Mouse (Mus musculus) ovary, postnatal 10 days (tissue): ENCODE data around the gene Sec14l4.
"Not testable (repeated sequence)": the region's sequence is repeated elsewhere in the genome, so short reads cannot be mapped to it uniquely, and the experiment has no call there.

ENCODE experiments used
- DNase-seq: peaks from one replicate; pipeline ENCODE4 v3.0.0; 2022; ENCODE audit warnings: low spot score

The Sec14l4 gene

DNA sequence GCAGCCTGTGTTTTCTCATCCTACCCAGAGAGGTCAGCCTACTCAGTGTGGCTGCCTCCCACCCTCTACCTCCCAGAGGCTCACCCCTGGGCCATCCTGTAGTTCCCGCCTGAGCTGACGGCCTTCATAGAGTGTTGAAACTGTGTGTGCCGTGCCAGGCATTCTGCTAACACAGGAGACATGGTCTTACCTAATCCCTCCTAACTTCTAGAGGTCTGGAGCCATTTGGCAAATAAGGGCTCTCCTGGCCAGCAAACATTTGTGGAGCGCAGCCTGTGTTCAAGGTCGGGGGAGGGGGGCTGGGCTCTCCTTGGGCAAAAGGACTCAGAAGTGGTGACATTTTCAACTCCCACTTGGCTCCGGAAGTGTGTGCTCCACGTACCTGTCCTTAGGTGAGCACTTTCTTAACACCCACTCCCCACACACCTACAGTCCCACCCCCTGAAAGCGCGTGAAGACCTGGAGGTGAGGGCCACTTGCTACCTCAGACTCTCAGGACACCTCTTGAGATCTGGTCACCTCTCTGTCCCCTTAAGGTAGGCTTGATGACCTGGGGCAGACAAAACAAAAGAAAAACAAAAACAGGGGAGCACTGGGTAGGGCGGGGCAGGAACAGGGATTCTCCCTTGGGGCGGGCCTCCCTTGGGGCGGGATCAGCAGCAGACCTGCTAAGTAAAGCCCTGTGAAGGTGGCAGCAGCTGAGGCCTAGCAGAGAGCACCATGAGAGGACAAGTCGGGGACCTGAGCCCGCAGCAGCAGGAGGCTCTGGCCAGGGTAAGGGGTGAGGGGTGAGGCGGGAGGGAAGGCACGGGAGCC is at the start of gene Sec14l4:
Sec14l4 (plus strand) TSS at position 337 of the 816 bp plus-strand sequence.
- no peak for DNase-seq

- no peak for DNase-seq
Observed at GRCm38 (mm10) chr11:3981536-3981935, 49.7 kb upstream of the Sec14l4 start.

DNA sequence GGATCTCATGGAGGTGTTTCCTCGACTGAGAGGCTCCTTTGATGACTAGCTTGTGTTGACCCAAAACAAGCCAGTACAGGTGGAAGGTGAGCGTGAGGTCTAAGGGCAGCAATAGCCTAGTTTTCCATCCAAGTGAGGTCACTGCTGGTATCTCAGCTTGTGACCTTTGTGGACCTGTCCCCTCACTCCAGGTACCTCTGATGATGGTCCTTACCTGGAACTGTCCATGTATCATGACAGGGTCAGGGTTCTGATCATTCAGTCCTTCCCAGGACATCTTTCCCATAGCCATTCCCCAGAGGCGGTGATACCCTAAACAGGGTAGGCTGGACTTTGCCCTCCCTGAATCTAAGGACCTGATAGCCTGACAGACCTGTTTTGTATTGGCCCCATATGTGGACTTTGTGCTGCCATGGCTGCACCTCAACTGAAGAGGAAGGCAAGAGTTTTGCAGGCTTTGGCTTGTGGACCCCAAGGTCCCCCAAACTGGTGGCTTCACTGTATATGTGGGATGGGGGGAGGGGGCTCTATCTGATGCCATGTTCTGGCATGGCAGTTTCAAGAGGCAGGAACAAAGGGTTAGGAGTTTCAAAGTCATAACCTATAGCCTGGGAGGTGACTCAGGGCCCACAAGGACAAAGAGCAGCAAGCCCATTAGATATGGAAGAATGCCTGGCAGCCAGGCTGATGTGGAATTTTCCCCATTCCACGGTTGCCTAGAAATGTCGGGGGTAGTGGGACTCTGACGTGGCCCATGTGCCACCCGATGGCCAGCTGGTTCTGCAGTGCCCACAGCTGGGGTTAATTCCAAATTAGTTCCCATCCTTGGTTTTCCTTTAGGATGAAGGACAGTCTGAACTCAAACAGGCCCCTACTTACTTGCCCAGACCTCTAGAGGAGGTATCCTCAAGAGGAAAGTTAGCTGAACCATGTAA is 48.7 kb upstream of the Sec14l4 start:
- DNase-seq, result no peak

GRCm38 (mm10) chr11:3983291-3983862 is 47.9 kb upstream of the Sec14l4 start, which contains the start of gene Gal3st1:
Gal3st1 (plus strand) TSS chr11:3983636.
- DNase-seq, result no peak

DNA sequence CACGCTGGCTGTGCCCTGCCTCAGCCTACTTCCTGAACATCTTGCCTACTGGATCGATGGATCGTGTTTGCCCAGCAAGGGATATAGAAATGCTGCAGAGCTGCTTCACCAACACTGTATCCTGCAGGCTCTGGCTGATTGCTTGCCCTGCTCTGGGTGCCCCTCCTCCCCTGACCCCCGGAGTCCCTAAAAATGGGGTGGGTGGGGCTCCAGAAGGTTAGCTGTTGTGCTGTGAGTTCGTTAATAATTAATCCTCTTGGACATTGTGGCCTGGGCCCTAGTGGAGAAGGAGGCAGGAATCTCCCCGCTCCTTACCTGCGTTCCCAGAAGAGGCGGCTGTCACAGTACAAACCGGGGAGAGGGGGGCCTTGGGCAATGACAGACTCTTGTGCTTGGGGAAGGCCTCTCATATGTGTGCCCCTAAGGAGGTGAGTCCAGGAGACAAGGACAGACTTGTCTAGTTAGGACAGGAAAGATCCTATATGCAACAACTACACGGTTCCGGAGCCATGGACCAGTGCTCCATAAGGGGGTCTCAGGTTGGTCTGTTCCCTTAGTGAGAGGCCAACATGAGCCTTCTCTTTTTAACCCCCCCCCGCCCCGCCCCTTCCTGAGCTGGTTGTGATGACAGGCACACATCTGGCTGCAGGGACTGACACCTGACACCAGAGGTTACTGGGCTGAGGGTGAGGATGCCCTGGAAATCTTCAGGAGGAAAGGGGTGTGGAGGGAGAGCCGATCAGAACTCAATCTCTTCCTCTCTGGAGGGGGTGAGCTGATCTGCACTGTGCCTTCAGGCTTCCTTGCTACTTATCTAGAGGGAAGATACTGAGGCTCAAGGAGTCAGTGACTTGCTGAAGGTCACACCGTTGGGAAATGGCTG is 47.2 kb upstream of the Sec14l4 start:
- no peak for DNase-seq

- no peak for DNase-seq
Observed at GRCm38 (mm10) chr11:3989748-3990147, 41.5 kb upstream of the Sec14l4 start.

GRCm38 (mm10) chr11:3993132-3993531 is 38.1 kb upstream of the Sec14l4 start:
- DNase-seq, result no peak

DNA sequence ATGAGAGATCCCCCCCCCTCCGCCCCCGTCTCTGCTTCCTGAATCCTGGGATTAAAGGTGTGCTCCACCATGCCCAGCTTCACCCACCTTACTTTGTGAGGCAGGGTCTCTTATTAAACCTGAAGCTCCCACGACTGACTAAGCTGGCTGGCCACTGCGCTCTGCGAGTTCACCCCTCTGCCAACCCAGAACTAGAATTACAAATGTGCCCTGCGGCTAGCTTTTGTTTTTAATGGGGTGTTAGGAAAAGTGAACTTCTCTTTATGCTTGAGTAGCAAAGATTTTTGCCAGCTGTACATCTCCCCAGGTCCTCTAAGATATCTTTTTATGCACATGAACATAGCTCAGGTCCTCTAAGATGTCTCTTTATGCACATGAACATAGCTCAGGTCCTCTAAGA is 37.3 kb upstream of the Sec14l4 start:
- DNase-seq, result no peak

- DNase-seq, result no peak
Observed at GRCm38 (mm10) chr11:3995511-3995910, 35.8 kb upstream of the Sec14l4 start.

- DNase-seq, result no peak
Observed at GRCm38 (mm10) chr11:3996840-3997239, 34.4 kb upstream of the Sec14l4 start.

DNA sequence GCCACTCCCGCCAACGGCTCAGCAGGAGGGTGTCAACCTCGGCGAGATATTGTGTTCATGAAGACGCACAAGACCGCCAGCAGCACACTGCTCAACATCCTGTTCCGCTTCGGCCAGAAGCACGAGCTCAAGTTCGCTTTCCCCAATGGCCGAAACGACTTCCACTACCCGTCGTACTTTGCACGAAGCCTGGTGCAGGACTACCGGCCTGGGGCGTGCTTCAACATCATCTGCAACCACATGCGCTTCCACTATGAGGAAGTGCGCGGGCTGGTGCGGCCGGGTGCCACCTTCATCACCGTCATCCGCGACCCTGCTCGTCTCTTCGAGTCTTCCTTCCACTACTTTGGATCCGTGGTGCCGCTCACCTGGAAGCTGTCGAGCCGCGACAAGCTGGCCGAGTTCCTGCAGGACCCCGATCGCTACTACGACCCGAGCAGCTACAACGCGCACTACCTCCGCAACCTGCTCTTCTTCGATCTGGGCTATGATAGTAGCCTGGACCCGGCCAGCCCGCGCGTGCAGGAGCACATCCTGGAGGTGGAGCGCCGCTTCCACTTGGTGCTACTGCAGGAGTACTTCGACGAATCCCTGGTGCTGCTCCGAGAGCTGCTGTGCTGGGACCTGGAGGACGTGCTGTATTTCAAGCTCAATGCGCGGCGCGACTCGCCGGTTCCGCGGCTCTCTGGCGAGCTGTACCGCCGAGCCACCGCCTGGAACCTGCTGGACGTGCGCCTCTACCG is 33.1 kb upstream of the Sec14l4 start:
- DNase-seq, result no peak

GRCm38 (mm10) chr11:3999547-3999946 is 31.7 kb upstream of the Sec14l4 start:
- DNase-seq, result no peak

DNA sequence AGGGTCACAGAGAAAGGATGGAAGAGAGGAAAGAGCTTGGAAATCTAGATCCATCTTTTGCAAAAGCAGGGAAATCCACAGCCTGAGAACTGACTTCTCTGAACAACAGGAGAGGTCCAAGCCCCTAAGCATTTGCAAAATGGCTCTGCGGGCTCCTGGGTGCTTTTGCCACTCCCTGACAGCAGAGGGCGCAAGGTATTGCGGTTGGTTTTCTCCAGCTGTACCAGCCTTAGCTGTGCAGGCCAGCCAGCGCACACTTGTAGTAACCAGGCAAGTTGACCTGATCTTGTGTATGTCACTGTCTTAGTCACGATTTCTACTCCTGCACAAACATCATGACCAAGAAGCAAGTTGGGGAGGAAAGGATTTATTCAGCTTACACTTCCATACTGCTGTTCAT is 29.7 kb upstream of the Sec14l4 start:
- DNase-seq, result peak; percentile 22

GRCm38 (mm10) chr11:4005220-4005805 is 25.9 kb upstream of the Sec14l4 start:
- DNase-seq, result no peak

DNA sequence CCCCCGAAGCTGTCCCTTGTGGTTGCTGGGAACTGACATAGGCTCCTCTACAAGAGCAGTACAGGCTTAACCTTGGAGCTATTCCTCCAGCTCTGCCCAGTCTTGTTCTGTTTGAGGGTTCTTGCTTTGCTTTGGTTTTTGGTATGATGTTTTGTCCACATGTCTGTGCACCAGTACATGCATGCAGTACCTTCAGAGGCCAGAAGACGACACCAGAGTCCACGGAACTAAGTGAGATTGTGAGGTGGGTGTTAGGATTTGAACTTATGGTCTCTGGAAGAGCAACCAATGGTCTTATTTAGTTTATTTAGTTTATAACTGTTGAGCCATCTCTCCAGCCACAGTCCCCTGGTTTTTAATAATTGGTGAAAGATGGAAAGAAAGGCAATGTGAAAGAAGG is 24.8 kb upstream of the Sec14l4 start:
- DNase-seq, result no peak

DNA sequence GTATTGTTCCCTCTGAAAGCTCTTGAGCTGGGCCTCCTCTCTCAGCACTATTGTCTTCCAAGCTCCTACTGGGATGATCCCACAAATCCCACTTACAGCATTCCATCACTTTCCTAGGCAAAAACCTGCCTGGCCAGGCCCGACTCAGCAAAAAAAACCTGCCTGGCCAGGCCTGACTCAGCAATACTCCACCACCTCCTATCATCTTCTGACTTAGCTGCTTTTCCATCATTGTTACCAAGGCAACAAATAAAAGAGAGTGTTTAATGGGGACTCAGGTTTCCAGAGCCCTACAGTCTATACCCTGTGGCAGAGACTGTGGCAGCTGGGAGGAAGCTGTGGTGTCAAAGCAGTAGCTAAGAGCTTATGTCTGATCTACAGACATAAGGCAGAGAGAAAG is 18.6 kb upstream of the Sec14l4 start:
- no peak for DNase-seq

DNA sequence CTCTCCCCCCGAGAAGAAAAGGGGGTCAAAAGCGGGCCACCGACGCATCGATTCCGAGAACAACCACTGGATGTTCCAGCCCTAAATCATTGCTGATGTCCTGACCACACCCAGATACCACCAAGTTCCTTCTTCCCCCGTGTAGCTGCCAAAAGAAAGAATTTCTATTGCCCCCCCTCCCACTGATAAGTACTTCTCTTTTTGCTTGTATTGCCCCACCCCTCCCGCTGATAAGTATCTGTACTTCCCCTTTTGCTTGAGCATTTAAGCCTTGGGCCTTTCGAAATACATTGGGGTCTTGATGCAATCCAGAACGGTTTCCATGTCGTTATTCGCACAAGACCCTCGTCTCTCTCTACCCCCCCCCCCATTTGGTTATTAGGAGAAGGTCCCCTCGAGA is 15.5 kb upstream of the Sec14l4 start:
- not testable (repeated sequence) for DNase-seq

DNA sequence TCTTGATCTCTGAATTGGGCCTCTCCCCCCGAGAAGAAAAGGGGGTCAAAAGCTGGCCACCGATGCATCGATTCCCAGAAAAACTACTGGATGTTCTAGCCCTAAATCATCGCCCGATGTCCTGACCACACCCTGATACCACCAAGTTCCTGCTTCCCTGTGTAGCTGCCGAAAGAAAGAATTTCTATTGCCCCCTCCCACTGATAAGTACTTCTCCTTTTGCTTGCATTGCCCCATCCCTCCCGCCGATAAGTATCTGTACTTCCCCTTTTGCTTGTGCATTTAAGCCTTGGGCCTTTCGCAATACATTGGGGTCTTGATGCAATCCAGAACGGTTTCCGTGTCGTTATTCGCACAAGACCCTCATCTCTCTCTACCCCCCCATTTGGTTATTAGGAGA is 9.2 kb upstream of the Sec14l4 start:
- not testable (repeated sequence) for DNase-seq

DNA sequence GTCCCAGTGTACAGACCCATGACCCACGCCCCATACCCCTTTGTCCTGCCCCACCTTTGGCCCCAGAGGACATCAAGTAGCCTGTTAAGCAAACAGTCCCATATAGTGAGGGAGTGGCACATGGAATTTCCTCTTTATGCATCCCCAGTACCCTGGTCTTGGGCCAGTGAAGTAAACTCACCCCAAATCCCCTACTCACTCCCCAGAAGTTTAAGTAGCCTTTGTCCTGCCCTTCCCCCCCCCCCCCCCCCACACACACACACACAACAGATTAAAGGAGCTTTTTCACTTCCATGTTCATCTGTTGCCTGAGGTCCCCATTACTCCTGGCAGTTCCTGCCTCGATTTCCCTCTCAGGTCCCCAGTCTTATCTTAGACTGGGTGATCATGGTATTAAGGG is 7.9 kb upstream of the Sec14l4 start:
- no peak for DNase-seq

GRCm38 (mm10) chr11:4027066-4027465 is 4.2 kb upstream of the Sec14l4 start:
- DNase-seq, result no peak
